Mouse (Mus musculus) limb, embryonic 11.5 days (tissue): Measurements from ENCODE around the gene Krtap28-13. TPM values are rescaled to one million over a fixed set of nuclear protein-coding genes. Genes with fewer than 3 reads are reported as not detected.

Experiments used
- ATAC-seq: fragments of 200-750 bp; cut with Nextera tagmentation; 2 replicates; pipeline ENCODE4 v1.8.0; 2017; ENCODE audit warnings: low read depth; ENCODE audit not compliant: insufficient number of reproducible peaks, low FRiP score, low TSS enrichment
- DNase-seq: peaks from one replicate; pipeline ENCODE4 v3.0.0-alpha.2; 2015; ENCODE audit warnings: low spot score
- H3K27ac ChIP-seq: fragments of 300-500 bp; sonication (generic); replicated peaks from 2 replicates; pipeline ENCODE4 v1.5.1; 2014; ENCODE audit warnings: low read depth, mild to moderate bottlenecking, low read length
- H3K27me3 ChIP-seq: fragments of 300-500 bp; sonication (generic); 2 replicates; pipeline ENCODE4 v1.6.1; 2014; ENCODE audit warnings: mild to moderate bottlenecking, low read length, mixed read lengths; ENCODE audit not compliant: control insufficient read depth, insufficient read depth
- H3K36me3 ChIP-seq: fragments of 300-500 bp; sonication (generic); 2 replicates; pipeline ENCODE4 v1.6.1; 2014; ENCODE audit warnings: mild to moderate bottlenecking, low read length, moderate library complexity, mixed read lengths; ENCODE audit not compliant: control insufficient read depth, insufficient read depth
- H3K4me1 ChIP-seq: fragments of 300-500 bp; sonication (generic); 2 replicates; pipeline ENCODE4 v1.6.1; 2014; ENCODE audit warnings: low read length, mixed read lengths; ENCODE audit not compliant: control insufficient read depth, insufficient read depth
- H3K4me2 ChIP-seq: fragments of 300-500 bp; sonication (generic); 2 replicates; pipeline ENCODE4 v1.6.1; 2014; ENCODE audit warnings: low read depth, mild to moderate bottlenecking, moderate library complexity; ENCODE audit not compliant: severe bottlenecking
- H3K4me3 ChIP-seq: fragments of 300-500 bp; sonication (generic); 2 replicates; pipeline ENCODE4 v1.5.1; 2014; ENCODE audit warnings: low read depth, low read length
- H3K9ac ChIP-seq: fragments of 300-500 bp; sonication (generic); 2 replicates; pipeline ENCODE4 v1.6.1; 2014; ENCODE audit warnings: mild to moderate bottlenecking, low read length
- H3K9me3 ChIP-seq: fragments of 300-500 bp; sonication (generic); 2 replicates; pipeline ENCODE4 v1.6.1; 2016; ENCODE audit warnings: low read length; ENCODE audit not compliant: control insufficient read depth
- WGBS: fragments of 180-500 bp; shearing (Covaris S2); extraction: QIAGEN DNeasy Blood & Tissue Kit; methylation state at CpG from one replicate; pipeline ENCODE4 v1.1.7; 2014; 5-methylcytosine and 5-hydroxymethylcytosine counted together
- polyA plus RNA-seq: library from polyadenylated mRNA; unstranded; fragments of >200 nt; fragmentation: Nextera tagmentation; extraction: Ambion mirVana; gene quantifications from 2 replicates; pipeline ENCODE4 v1.2.1, GENCODE M21; 2014

Krtap28-13 gene
- polyA plus RNA-seq, 1 experiment from 2014 or later: not detected

- no peaks in the 10 kb centered on the region for H3K4me1 ChIP-seq
- no peaks in the 10 kb centered on the region for H3K27me3 ChIP-seq
- no peak overlapping the region for H3K4me2 ChIP-seq
- H3K9ac ChIP-seq: no peak overlapping the region
- no peak overlapping the region for H3K4me3 ChIP-seq
- DNase-seq (no peak), ATAC-seq (no peak)
- H3K36me3 ChIP-seq: no peaks in the 10 kb centered on the region
- H3K27ac ChIP-seq: no peak overlapping the region
- 82% methylated on average over 7 of the region's 7 CpGs for WGBS
- no peaks in the 10 kb centered on the region for H3K9me3 ChIP-seq
These were observed 38.9 kb downstream of the Krtap28-13 start for GRCm38 (mm10) chr1:83099580-83100137.

GRCm38 (mm10) chr1:83101891-83102290 is 41.2 kb downstream of the Krtap28-13 start:
- Histone ChIP-seq H3K27me3 (no peaks in the 10 kb centered on the region), H3K4me3 (no peak overlapping the region), H3K9ac (no peak overlapping the region), H3K4me1 (no peaks in the 10 kb centered on the region), H3K27ac (no peak overlapping the region), H3K4me2 (no peak overlapping the region), H3K9me3 (no peaks in the 10 kb centered on the region), H3K36me3 (no peaks in the 10 kb centered on the region)
- no peak for ATAC-seq
- DNase-seq: no peak
- 48% methylated on average over 3 of the region's 3 CpGs for WGBS

GRCm38 (mm10) chr1:83105464-83105863 is 44.7 kb downstream of the Krtap28-13 start:
- H3K9ac ChIP-seq: no peak overlapping the region
- no peaks in the 10 kb centered on the region for H3K27me3 ChIP-seq
- DNase-seq (no peak), ATAC-seq (no peak)
- no peaks in the 10 kb centered on the region for H3K4me1 ChIP-seq
- no peaks in the 10 kb centered on the region for H3K9me3 ChIP-seq
- no peaks in the 10 kb centered on the region for H3K36me3 ChIP-seq
- 59% methylated on average over 1 of the region's 1 CpGs for WGBS
- H3K27ac ChIP-seq: no peak overlapping the region
- H3K4me2 ChIP-seq: no peak overlapping the region
- no peak overlapping the region for H3K4me3 ChIP-seq

DNA sequence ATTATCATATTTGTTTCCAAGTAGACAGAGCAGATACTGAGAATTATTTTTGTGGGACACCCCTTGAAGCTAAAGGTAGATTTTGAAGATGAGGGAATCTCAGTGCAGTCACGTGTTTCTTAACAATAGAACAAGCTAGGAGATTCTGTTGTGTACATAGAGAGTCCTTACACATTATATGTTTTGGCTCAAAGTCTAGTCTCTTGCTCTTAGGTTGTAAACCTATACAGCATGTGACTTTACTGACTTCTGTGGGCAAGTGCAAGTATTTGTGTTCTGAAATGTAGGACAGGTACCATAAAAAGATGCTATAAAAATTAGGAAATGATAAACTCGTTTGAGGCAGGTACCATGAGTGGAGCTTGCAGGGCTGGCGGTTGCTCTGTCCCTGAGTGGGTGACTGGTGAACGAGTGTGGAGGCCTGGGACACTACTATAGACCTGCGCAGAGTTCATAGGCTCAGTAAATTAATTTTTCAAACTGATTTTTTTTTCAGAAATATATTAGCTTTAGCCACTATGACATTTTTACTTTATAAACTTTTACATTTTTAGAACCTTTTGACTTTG is 46.8 kb downstream of the Krtap28-13 start:
- Histone ChIP-seq H3K36me3 (no peaks in the 10 kb centered on the region), H3K4me1 (no peaks in the 10 kb centered on the region), H3K27me3 (no peaks in the 10 kb centered on the region), H3K9me3 (no peaks in the 10 kb centered on the region), H3K4me3 (no peak overlapping the region), H3K9ac (no peak overlapping the region), H3K27ac (no peak overlapping the region), H3K4me2 (no peak overlapping the region)
- WGBS: 80% methylated on average over 5 of the region's 5 CpGs
- DNase-seq (no peak), ATAC-seq (no peak)

DNA sequence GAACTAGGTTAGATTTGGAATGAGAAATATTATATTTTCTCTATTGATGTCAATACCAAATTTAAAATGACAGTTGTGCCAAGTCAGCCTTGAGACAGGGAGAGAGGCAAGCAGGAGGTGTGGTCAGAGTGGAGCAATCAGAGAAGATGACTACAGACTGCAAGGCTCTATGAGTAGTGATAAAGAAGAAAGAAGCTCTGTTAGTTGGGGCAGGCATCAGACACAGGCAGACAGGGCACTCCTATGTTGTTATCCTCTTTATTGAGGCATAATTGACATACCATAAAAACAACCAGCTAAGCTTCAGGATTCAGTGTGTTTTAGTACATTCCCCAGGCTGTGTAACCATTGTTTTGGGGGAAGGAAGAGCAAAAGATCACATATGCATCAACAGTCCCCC is 50.3 kb downstream of the Krtap28-13 start:
- Histone ChIP-seq H3K9ac (no peak overlapping the region), H3K4me3 (no peak overlapping the region), H3K4me2 (no peak overlapping the region), H3K36me3 (no peaks in the 10 kb centered on the region), H3K27ac (no peak overlapping the region), H3K4me1 (no peaks in the 10 kb centered on the region), H3K27me3 (no peaks in the 10 kb centered on the region), H3K9me3 (no peaks in the 10 kb centered on the region)
- DNase-seq: no peak
- no peak for ATAC-seq

Other genes starting within 250 kb of the Krtap28-13 start
- 39.8 and 42.1 TPM in 2 replicates for gene Agfg1, start 221.4 kb upstream of the Krtap28-13 start, polyA plus RNA-seq
- gene A030005L19Rik, start 147.6 kb upstream of the Krtap28-13 start, polyA plus RNA-seq: 0.33 TPM in 1 of 2 replicates, not detected in the other
- gene A030014E15Rik, start 136.0 kb upstream of the Krtap28-13 start, polyA plus RNA-seq: not detected in 2 replicates
- not detected in 2 replicates for gene Gm6217, start 129.5 kb upstream of the Krtap28-13 start, polyA plus RNA-seq
- not detected in 2 replicates for gene A030003K21Rik, start 117.5 kb upstream of the Krtap28-13 start, polyA plus RNA-seq
- gene Gm7544, start 104.9 kb upstream of the Krtap28-13 start, polyA plus RNA-seq: not detected in 2 replicates
- gene Gm47955, start 100.6 kb upstream of the Krtap28-13 start, polyA plus RNA-seq: not detected in 2 replicates
- not detected in 2 replicates for gene Gm47959, start 60.4 kb upstream of the Krtap28-13 start, polyA plus RNA-seq
- gene Slc19a3, start 22.5 kb upstream of the Krtap28-13 start, polyA plus RNA-seq: 0.83 and 1.6 TPM in 2 replicates
- gene Krtap28-10, start 18.4 kb upstream of the Krtap28-13 start, polyA plus RNA-seq: not detected in 2 replicates
- not detected in 2 replicates for gene Gm47969, start 16.0 kb upstream of the Krtap28-13 start, polyA plus RNA-seq
- not detected in 2 replicates for gene A030005K14Rik, start 1.6 kb upstream of the Krtap28-13 start, polyA plus RNA-seq
- gene Ccl20, start 55.8 kb downstream of the Krtap28-13 start, polyA plus RNA-seq: not detected in 2 replicates
- gene Daw1, start 98.8 kb downstream of the Krtap28-13 start, polyA plus RNA-seq: 0.11 TPM in 1 of 2 replicates, not detected in the other